Mouse (Mus musculus) embryonic facial prominence, embryonic 11.5 days (tissue): ENCODE measurements at regions not wholly inside any gene's neighbourhood (a gene's known extent, or its start where the extent isn't known, plus 50 kb on each side); places are given as distances from the start of the nearest gene placed in this dataset.

Experiments
- ATAC-seq: fragments of 200-750 bp; cut with Nextera tagmentation; replicated peaks from 2 replicates; pipeline ENCODE4 v1.8.0; 2017; ENCODE audit warnings: low read depth; ENCODE audit not compliant: insufficient number of reproducible peaks, low FRiP score, low TSS enrichment
- DNase-seq: peaks from one replicate; pipeline ENCODE4 v3.0.0-alpha.2; 2015; ENCODE audit warnings: low spot score
- H3K27ac ChIP-seq: fragments of 300-500 bp; sonication (generic); replicated peaks from 2 replicates; pipeline ENCODE4 v1.5.1; 2014; ENCODE audit warnings: mild to moderate bottlenecking, low read depth, low read length, control low read depth
- H3K27me3 ChIP-seq: fragments of 300-500 bp; sonication (generic); 2 replicates; pipeline ENCODE4 v1.6.1; 2014; ENCODE audit warnings: mild to moderate bottlenecking, low read length, moderate library complexity, mixed read lengths; ENCODE audit not compliant: control insufficient read depth, insufficient read depth
- H3K36me3 ChIP-seq: fragments of 300-500 bp; sonication (generic); replicated peaks from 2 replicates; pipeline ENCODE4 v1.6.1; 2014; ENCODE audit warnings: low read depth, mild to moderate bottlenecking, low read length, moderate library complexity, mixed read lengths; ENCODE audit not compliant: control insufficient read depth, insufficient read depth
- H3K4me1 ChIP-seq: fragments of 300-500 bp; sonication (generic); 2 replicates; pipeline ENCODE4 v1.6.1; 2014; ENCODE audit warnings: low read length, mixed read lengths; ENCODE audit not compliant: control insufficient read depth, insufficient read depth
- H3K4me2 ChIP-seq: fragments of 300-500 bp; sonication (generic); 2 replicates; pipeline ENCODE4 v1.6.1; 2014; ENCODE audit warnings: low read depth, mild to moderate bottlenecking, control low read depth, low read length, moderate library complexity
- H3K4me3 ChIP-seq: fragments of 300-500 bp; sonication (generic); 2 replicates; pipeline ENCODE4 v1.5.1; 2014; ENCODE audit warnings: low read depth, low read length, control low read depth
- H3K9ac ChIP-seq: fragments of 300-500 bp; sonication (generic); replicated peaks from 2 replicates; pipeline ENCODE4 v1.6.1; 2014; ENCODE audit warnings: mild to moderate bottlenecking, control low read depth, low read length
- H3K9me3 ChIP-seq: fragments of 300-500 bp; sonication (generic); replicated peaks from 2 replicates; pipeline ENCODE4 v1.6.1; 2016; ENCODE audit warnings: mild to moderate bottlenecking, low read length, inconsistent platforms, mixed read lengths; ENCODE audit not compliant: control insufficient read depth
- WGBS: fragments of 180-500 bp; shearing (Covaris S2); extraction: QIAGEN DNeasy Blood & Tissue Kit; methylation state at CpG from one replicate; pipeline ENCODE4 v1.1.7; 2014; 5-methylcytosine and 5-hydroxymethylcytosine counted together

DNA sequence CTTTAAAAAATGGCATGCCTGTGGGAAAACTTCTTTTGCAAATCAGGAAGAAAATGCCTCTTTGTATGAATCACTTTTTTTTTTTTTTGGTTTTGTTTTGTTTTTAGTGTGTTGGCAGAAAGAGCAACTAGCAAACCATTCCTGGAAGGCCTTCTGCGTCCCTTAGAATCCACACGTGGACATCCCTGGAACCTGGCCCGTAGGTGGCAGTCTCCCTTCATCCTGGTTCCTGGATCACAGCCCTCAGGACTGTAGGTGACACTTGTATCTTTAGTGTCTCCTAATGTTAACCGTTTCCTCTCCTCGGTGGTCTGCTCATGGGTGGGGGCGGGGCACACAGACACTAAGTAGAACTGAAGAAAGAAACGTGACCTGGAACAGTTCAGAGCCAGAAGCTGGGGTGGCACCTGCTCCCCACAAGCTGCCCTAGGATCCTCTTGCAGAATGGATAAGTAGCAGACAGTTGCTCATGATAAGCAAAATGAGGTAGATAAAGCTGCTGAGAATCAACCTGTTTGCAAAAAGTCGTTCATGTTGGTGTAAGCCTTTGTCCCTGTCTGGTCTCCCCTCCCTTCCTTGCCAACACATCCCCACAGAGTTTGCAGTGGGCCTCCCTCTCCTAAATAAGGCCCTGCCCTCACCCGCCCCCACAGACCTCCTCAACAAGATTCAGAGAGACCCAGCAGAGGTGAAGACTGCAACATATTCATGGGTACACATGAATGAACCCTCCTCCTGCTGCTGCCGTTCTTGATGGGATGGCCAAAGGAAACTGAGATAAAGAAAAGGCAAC, 52.6 kb upstream of the Armc2 start:
- DNase-seq (peak; percentile 61), ATAC-seq (no peak)
- Histone ChIP-seq H3K27ac (no peak overlapping the region), H3K4me2 (no peak overlapping the region), H3K36me3 (no peaks in the 10 kb centered on the region), H3K27me3 (no peaks in the 10 kb centered on the region), H3K4me3 (no peak overlapping the region), H3K9ac (no peak overlapping the region), H3K9me3 (no peaks in the 10 kb centered on the region), H3K4me1 (no peaks in the 10 kb centered on the region)
- WGBS = 18% methylated on average over 10 of the region's 10 CpGs

DNA sequence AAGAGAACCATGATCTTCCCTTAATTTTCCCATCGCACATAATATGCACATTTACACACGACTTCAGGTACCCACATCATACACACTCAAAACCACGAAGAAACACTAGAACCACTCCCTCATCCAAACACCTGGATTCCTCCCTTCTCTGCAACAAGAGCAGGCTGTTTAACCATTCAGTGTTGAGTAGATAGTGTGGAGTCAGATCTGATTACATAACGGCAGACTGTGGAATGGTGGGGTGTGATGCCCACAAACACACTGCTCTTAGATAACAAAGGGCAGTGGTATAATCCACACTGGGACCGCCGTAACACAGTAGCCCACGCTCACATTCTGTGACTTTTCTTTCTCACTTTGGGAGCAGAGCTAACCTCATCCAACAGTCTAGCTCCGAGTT, 51.5 kb upstream of the Armc2 start:
- Histone ChIP-seq H3K4me2 (no peak overlapping the region), H3K4me1 (no peaks in the 10 kb centered on the region), H3K36me3 (no peaks in the 10 kb centered on the region), H3K27ac (no peak overlapping the region), H3K4me3 (no peak overlapping the region), H3K27me3 (no peaks in the 10 kb centered on the region), H3K9me3 (no peaks in the 10 kb centered on the region), H3K9ac (no peak overlapping the region)
- DNase-seq (no peak), ATAC-seq (no peak)
- WGBS = 94% methylated on average over 8 of the region's 8 CpGs

DNA sequence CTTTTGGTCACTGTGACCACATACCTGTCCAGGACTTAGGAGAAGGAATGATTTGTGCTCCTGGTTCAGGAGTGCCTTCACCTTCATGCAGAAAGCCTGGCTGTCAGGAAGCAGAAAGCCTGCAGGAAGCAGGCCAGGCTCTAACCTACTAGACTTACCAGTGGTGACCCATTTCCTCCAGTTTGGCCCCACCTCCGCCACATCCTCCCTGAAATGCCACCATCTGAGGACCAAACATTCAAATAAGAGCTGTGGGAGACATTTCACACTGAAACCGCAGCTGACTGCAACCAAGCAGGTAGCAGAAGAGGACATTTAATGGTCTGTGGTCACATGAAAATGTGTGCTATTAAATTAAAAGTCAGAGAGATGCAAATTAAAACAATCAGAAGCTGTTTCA, 50.3 kb upstream of the Armc2 start:
- ATAC-seq = no peak
- no peak overlapping the region for H3K9ac ChIP-seq

More for the DNA sequence above, 50.3 kb upstream of the Armc2 start:
- Histone ChIP-seq H3K4me3 (no peak overlapping the region), H3K4me2 (no peak overlapping the region), H3K36me3 (no peaks in the 10 kb centered on the region), H3K27ac (no peak overlapping the region), H3K4me1 (no peaks in the 10 kb centered on the region), H3K27me3 (no peaks in the 10 kb centered on the region), H3K9me3 (no peaks in the 10 kb centered on the region)
- WGBS = 82% methylated on average over 2 of the region's 2 CpGs
- no peak for DNase-seq
